Mouse (Mus musculus) inflammation-experienced regulatory T-cells, adult 6 months (primary cell): ENCODE data around the gene Scn2a. TPM values are rescaled to one million over a fixed set of nuclear protein-coding genes. Genes with fewer than 3 reads are reported as not detected.

Experiments
- ATAC-seq: one replicate; pipeline ENCODE4 v1.8.0; 2017
- polyA plus RNA-seq, 3 experiments: library from polyadenylated mRNA; unstranded; fragments of 100-300 nt; shearing (Covaris generic); gene quantifications; one replicate each; pipeline ENCODE4 v1.2.1; 2017

Scn2a gene
- under 1 TPM; 0.50 to 0.80 (median 0.55) TPM for polyA plus RNA-seq

DNA sequence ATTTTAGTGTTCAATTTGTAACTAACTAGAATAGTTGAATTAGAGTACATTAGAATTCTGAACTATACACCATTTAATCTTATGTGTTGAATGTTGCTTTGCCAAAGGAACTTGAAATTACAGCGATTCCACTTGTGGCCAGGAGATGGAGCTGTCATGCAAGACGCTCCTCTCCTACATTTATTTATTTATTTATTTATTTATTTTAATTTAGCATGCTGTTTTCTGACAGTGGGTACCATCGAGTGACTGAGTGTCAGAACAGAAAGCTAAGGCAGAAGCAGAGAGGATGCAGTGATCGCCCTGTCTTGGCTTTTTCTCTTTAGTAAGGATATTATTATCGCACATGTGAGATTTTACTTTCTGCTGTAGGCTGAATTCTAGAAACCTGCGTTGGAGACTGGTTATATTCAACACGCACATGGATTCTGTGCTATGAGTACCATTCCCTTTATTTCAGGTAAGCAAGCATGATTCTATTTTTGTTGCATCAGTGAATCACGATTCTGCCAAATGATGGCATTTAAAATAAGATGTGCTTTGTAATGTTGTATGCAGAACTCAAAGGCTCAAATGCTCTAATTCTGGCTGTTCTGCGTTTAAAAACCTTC is at the start of gene Scn2a:
Gene Scn2a (plus strand): TSS at position 216 of the 611 bp plus-strand sequence.
- ATAC-seq = no peak

DNA sequence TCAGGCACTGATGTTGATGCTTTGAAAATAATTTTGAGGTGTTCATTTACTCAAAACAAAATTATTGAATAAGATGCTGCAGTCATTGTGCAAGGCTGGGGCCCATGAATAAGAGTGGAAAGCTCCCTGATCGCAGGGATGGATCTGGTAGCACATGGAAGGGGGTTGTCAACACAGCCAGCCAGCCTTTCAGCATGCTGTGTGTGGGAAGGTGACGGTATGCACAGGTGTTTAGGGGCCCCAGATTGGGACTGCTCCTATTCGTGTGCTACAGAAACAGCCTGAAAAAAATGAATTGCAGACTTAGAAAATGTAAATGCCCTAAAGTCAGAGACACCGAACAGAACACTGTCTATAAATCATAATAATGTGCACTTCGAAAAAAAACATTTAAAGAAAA is 32.9 kb upstream of the Scn2a start:
- ATAC-seq = no peak

DNA sequence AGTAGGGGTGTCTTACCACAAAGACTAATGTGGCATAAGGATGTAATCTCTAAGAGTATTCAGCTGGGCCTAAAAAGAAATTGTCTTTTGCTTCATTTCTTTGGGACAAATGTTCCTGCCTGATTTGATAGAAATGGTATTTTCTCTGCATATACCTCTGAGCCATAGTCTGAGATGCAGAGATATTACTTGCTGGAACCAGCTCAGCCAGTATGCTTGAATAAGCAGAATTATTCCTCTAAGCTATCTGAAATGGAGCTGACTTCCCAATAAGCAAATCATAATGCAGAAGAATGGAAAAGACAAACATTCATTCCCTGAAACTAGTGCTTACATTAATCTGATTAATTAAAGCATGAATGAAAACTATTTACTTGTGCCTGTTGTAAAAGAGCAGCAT is 12.8 kb upstream of the Scn2a start:
- no peak for ATAC-seq

- no peak for ATAC-seq
Measured at GRCm38 (mm10) chr2:65611887-65612286, 8.7 kb upstream of the Scn2a start.

DNA sequence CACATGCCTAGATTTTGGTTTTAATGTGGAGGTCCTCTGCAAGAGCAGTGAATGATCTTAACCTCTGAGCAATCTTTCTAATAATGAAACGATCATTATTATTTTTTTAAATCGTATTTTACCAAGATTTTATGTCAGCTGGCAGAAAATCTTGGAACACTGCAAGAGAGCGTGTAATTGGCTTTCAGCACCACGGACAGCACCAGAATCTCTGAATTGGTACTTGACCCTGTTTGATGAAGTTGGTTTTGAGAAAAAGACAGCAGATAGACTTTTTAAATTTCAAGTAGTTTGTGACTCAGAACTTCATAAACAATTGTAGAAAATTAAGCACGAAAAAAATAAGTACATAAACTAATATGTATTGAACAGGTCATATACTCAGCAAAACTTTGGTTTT is 790 bp upstream of the Scn2a start:
- ATAC-seq = no peak

GRCm38 (mm10) chr2:65621254-65621653 is 683 bp downstream of the Scn2a start:
- no peak for ATAC-seq

- no peak for ATAC-seq
Measured at GRCm38 (mm10) chr2:65621838-65622237, 1.3 kb downstream of the Scn2a start.

DNA sequence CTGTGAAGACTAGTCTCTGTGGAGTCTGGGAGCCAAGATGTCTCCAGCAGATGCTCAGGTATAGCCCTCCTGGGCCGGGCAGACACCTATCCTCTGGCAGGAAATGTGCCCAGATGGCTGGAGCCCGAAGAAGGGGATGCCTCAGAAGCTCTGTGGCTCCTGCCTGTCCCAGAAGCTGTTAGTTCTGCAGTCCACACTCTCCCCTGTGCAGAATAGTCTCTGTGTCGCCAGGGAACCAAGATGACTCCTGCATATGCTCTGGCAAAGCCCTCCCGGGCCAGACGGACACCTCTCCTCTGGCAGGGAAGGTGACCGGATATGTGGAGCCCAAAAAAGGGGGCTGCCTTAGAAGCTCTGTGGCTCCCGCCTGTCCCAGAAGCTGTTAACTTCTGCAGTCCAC is 32.1 kb downstream of the Scn2a start:
- no peak for ATAC-seq

- ATAC-seq = no peak
Measured at GRCm38 (mm10) chr2:65657031-65657430, 36.5 kb downstream of the Scn2a start.

DNA sequence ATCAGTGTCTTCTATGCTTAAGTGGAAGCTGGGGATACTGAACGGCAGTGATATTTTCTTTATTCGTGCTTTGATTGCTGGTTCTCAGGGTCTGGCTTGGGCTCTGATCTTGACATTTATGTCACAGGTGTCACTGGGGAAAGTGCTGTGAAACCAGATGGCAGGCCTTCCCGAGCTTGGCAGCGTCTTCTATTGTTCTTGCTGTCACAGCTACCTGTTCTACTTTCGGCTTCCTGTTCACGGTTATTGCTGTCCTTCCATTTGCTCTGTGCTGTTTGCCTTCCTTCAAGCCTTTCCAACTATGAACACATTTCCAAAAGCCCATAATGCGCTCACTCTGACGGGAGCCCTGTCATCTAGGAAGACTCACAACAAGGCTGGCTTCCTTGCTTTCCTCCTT is 37.9 kb downstream of the Scn2a start:
- no peak for ATAC-seq

DNA sequence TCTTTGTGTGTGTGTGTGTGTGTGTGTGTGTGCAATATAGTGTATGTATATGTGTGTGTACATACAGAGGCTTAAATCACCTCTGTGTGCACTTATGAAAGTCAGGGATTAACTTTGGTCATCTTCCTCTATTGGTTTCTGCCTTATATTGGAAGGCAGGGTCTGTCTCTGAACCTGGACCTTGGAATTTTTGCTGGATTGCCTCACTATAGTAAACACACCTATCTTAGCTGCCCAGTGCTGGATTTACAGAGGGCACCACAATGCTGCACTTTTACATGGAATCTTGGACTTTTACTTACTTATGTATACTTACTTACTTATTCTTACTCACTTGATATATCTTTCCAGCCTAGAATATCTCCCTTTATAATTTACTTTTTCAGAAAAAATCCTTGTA is 43.3 kb downstream of the Scn2a start:
- no peak for ATAC-seq

GRCm38 (mm10) chr2:65664481-65664880 is 43.9 kb downstream of the Scn2a start:
- no peak for ATAC-seq

GRCm38 (mm10) chr2:65665180-65665579 is 44.6 kb downstream of the Scn2a start:
- ATAC-seq = no peak

GRCm38 (mm10) chr2:65667590-65668436 is 47.2 kb downstream of the Scn2a start:
- no peak for ATAC-seq

- ATAC-seq = peak; percentile 95
Measured at GRCm38 (mm10) chr2:65668437-65669135, 48.0 kb downstream of the Scn2a start.

GRCm38 (mm10) chr2:65669561-65669960 is 49.0 kb downstream of the Scn2a start:
- ATAC-seq = no peak

DNA sequence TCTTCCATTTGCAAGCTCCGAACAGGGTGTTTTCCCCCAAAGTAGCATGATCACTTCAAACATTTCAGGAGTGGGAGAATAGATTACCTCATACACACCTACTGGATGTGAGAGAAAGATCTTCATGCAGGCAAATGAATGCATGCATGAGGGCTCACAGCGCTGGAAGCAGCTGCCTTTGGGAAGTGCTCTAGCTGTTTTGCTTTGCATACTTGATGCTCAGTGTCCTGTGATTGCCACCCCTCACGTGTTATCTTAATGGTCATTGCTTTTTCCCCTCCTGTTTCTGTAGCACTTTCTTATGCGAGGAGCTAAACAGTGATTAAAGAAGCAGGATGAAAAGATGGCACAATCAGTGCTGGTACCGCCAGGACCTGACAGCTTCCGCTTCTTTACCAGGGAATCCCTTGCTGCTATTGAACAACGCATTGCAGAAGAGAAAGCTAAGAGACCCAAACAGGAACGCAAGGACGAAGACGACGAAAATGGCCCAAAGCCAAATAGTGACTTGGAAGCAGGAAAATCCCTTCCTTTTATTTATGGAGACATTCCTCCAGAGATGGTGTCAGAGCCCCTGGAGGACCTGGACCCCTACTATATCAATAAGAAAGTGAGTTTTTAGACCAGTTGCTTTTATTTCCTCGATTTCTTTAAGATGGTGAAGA is 49.7 kb downstream of the Scn2a start:
- no peak for ATAC-seq

GRCm38 (mm10) chr2:65679621-65680020 is 59.0 kb downstream of the Scn2a start:
- ATAC-seq = no peak

DNA sequence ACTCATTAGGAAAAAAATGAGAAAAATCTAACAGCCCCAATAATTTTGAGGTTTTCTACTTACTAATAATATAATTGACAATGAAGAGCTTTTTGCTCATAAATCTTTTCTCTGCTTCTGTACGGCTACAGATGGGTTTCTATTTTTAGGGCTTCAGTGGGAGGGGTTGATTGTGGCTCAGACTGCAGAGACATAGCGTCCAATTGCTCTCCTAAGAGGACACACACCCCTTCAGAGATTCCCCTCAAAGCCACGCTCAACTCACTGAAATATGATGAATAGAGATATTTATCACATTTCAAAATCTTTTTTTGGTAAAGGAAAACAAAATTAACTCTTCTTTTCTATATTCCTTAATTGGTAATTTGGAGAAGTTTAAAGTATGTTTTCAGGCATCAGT is 64.6 kb downstream of the Scn2a start:
- ATAC-seq = no peak

DNA sequence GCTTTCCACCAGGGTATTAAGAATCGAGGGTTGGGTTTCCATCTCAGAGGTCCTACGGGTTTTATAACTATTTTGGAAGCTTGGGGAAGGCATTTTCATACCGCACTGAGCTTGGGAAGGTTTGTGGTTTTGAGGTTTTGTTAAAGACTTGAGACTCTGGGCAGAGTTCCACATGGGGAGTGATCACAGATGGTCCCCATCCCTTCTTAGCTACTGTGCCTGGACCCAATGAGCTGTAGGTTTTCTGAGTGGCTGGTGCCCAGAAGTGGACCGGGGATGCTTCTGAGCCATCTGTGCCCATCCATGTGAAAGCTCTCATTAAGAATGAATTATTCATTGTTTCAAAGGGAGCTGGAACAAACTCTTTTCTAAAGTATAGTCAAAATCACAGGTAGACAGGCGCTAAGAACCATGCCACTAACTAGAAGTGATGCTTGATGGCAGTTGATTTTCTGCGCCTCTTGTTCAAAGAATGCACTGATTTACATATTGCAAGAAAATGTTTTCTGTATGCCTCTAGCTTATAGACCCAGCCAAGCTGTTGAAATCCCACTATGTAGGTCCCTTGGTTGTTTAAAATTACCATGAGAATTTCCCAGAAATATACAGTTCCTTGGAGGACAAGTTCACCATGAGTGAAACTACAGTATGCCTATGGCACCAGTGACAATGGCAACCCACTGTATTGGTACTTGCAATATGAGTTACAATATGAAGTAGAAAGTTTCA is 70.0 kb downstream of the Scn2a start:
- no peak for ATAC-seq

DNA sequence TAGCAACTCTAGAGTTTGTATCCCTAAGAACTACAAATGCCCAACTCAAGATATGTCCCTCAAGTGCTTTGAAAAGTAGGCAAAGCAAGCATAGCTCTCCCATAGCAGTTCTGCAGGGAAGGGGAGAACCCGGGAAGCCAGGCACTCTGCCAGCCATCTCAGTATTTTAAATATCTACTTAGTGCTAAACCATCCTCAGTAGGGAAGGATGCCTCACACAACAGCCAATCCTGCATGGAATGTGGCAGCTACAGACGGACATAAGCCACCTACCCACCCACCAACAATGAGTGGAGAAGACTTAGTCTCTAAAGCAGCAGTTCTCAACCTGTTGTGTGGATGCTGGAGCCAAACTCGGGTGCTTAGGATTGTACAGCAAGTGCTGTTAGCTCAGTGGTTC is 73.9 kb downstream of the Scn2a start:
- ATAC-seq = no peak

- ATAC-seq = no peak
Measured at GRCm38 (mm10) chr2:65695061-65695460, 74.5 kb downstream of the Scn2a start.
